Mouse (Mus musculus) spleen, embryonic (tissue): ENCODE data around the gene Lnpk.

Source experiments
- CTCF ChIA-PET: fragments of 350-600 bp; sonication (Branson Sonifier 250); formaldehyde crosslinking; loops from one replicate; lab custom pipeline; 2022; lab: Charles Lee

Lnpk gene

DNA sequence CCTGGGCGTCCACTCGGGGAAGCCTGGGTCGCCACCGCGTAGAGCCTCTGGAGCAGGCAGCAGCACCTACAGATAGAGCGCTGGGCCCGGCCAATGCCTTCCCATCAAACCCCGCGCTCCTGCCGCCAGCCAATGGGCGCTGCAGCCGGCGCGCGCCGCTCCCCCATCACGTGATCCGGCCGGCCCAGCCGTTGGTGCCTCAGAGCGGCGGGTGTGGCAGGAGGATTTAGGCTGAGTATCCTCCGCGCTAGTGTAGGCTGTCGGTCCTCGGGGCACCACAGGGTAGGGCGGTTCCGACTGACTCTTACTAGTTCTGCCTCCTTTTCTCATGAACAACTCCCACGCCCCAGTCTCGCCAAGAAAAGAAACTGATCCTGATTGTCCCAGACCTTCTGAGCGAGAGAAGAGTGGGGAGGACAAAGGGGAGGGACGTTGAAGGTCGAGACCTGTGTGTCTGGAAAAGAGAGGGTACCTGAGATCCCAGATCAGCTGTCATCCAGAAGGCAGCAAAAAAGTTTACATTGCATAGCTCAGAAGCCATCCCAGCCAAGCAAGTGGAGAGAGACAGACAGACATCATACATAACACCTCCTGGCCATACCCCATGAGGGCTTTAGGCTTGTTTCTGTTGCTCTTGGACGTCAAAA is at the start of gene Lnpk:
TSS of gene Lnpk (minus strand) at position 593 of the 647 bp plus-strand sequence.
- CTCF ChIA-PET = no interaction called here

DNA sequence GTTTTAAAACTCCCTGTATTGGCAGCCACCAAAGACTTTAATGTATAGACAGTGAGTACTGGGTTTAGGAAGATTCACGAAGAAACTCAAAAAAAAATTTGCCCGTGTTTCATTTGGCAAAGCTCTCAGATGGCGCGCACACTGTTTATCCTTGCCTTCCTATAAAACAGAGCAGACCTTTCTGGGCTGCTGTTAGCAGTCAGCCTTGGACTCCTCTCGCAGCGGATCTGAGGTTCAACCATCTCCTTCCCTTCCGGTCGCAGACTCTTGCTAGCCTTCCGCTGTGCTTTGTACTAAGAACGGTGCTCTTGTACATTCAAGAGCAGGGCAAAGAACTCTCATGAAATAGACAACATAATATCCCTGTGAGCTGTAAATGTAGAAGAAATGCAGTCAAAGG is 41.1 kb upstream of the Lnpk start:
- CTCF ChIA-PET = interaction anchor here (0.7 kb wide), 1 partner anchor 20 kb away, joined by 3 read pairs; no protein-coding TSS in a partner anchor

DNA sequence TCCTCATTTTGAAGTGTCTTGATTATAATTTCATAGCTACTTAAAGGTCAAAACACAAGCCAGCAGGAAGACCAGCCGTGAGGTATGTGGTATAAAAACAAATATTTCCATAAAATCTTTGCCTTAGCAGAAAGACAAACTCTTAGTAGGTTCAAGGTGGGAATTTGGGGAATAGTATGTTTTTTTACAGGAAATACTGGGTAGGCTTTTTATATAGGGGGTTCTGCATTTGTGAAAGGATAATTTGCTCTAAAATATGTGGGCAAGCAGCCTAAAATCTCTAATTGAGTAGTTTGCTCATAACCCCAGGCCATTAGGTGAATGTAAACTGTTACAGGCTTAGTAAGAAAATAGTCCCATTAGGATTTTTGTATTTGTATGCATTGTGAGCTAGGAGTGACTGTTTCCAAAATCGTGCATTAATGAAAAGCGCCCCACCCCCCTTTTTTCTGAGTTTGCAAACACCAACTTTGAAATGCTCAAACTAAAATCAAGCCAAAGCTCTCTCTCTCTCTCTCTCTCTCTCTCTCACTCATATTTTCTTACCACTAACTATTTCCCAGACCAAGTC is 40.5 kb upstream of the Lnpk start:
- CTCF ChIA-PET = interaction anchor here (0.7 kb wide), 1 partner anchor 21 kb away, joined by 3 read pairs; no protein-coding TSS in a partner anchor

DNA sequence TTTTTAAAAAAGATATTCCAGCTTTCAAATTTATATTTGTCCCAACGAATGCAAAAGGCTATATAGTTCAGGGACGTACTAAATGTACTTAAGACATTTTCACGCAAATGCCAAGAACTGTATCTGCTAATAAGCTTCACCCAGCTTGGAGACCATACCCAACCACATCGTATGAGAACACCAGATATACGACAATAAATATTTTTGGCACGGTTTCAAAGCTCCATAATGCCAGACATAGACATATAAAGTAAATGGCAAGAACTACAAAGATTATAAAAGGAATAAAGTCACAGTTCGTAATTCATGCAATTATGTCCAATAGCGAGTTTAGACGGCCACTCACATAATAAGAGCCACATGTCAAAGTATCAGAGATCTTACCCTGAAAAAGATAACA is 38.5 kb upstream of the Lnpk start:
- CTCF ChIA-PET = no interaction called here

DNA sequence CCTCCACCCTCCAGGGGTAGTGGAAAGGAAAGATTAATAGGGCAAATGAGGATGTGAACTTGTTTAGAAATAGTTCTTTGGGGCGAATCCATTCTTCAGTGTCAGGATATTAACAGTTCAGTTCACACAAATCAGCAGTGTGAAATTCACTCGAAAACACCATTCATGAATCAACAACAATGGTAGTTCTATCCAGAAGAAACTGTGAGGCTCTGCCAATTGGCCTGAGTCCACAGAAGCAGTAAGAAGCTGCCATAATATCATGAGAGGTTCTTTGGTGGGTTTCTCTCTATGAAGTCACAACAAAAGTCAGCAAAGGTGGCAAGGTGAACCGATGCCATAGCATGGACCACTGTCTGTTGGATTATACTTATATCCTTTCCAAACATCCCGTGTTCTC is 32.2 kb upstream of the Lnpk start:
- CTCF ChIA-PET = no interaction called here

DNA sequence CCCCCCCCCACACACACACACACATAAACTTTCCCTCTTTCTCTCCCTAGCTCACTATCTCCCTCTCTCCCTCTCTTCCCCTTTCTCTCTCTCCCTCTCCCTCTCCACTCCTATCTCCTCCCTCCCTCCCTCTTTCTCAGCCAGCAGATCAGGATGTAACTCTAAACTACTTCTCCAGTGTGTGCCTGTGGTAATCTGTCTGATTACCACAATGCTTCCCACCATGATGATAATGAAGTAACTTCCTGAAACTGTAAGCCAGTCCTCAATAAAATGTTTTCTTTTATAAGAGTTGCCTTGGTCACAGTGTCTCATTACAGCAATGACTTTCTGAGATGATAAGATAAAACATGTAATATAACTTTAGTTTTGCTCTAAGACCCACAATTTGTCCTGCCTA is 30.1 kb upstream of the Lnpk start:
- CTCF ChIA-PET = no interaction called here

DNA sequence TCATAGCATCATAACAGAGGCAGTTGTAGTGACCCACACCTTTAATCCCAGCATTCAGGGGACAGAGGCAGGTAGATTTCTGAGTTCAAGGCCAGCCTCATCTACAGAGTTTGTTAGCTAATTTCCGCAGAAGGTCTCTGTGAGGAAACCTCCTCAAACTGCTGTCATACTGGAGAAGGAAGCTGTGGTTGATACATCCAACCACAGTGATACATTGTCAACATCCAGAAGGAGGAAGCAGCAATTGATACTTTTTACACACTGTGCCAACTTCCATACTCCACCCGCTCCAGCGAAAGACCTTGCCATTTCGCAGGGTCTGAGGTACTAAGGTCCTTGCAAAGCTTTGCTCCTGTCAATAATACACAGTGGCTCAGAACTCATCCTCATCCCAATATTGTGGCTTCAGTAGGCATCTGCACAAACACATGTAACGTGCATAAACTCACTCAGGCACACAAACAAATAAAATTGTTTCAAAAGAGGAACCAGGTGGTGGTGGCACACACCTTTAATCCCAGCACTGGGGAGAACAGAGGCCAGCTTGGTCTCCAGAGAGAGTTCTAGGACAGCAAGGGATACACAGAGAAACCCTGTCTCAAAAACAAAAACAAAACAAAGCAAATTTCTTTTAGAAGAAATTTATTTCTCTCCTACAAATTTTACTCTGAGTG is 27.0 kb upstream of the Lnpk start:
- CTCF ChIA-PET = no interaction called here

DNA sequence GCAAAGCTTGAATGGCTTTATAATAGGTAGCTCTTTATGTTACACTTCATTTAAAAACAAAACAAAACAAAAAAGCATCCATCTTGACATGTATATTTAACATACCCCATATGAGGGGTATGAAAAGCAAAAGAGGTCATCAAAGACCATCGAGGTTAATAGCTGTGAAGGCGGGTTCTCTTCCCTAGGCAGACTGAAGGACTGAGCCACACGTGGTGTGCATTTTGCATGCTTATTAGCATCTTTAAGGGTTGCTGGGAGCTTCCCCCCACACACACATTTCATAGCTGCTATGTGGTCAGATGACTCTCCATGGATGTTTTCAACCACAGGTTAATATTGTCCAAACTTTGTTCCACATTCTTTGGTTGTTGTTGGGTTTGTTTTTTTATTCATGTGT is 24.8 kb upstream of the Lnpk start:
- CTCF ChIA-PET = interaction anchor here (0.7 kb wide), 1 partner anchor 423 kb away, joined by 4 read pairs; no protein-coding TSS in a partner anchor

DNA sequence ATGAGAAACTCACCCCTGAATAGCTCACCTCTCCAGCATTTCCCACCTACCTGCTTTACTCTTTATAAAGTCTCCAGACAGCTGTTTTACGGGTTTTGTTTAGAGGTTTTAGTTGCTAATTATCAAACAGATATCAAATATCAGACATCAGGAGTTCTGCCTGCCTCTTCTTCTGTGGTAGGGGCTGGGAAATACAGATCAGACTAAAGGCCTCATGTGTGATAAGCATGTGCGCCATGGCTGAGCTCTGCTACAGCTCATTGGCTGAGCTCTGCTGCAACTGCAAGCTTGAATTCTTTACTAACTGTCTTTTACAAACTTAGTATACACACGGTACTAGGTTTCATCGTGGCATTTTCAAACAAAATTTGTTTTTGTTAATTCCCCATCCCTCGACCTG is 23.2 kb upstream of the Lnpk start:
- CTCF ChIA-PET = no interaction called here

DNA sequence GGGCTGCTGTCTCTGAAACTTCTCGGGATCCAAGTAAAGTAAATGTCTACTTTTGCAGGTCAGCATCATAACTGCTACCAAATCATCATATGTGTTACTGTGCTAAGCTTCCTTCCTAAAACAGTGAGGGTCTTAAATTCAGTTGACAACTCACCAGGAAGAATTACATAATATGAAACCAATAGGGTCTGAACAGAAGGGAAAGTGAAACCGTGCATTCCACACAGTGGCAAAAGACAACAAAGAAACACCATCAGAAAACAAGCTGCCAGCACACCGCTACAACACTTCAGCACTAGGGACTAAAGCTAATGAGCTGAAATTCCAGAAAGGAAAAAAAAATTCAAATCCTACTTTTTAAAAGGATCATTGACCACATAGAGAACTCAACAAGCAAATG is 17.9 kb upstream of the Lnpk start:
- CTCF ChIA-PET = no interaction called here

DNA sequence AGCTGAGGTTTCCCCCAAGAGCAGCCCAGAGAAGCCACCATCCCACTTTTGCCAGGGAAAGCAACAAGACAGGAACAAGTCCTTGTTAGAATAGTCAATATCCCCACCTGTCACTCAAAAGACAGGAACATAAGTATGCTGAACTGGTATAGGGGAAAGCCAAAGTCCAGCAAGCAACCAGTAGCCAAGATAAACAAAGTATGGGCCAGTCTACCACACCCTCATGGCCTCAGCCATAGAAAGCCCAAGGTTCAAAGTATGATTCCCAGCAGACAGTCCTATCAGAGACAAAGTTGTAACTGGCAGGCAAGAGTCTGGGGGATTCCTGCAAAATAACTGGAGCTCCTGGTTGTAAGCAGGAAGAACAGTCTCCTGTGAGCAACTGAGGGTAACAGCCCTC is 16.9 kb upstream of the Lnpk start:
- CTCF ChIA-PET = interaction anchor here (0.6 kb wide), 1 partner anchor 718 kb away, joined by 4 read pairs; no protein-coding TSS in a partner anchor

DNA sequence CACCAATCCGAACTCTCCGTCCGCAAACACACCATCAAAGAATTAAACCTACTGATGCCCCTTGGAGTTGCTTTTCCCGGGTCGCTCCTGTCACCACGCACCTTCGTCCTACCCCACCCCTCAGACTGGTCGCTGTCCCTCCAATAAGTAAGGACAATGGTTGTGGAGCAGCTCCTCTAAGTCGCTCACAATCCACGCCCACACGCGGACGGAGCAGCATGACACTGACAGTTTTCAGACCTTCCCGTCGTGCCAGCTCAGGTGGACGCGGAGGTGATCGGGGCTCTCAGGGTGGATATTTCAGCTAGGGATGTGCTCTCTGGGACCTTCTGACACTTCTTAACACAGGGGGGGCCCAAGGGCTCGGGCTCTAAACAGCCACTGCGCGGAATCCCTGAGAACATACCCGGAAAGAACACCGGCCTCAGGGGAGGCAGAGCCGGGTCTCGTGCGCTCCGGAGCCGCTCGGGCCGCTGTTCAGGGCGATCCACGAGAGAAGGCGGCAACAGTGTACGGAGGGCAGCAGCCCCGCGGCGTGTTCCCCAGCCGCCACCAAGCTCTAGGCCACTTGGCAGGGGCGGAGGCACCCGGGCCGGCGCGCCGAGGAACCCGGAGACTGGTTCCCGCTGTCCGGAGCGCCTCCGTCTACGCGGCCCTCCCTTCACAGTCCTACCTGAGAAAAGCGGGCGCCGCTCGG is 941 bp downstream of the Lnpk start:
- CTCF ChIA-PET = no interaction called here

DNA sequence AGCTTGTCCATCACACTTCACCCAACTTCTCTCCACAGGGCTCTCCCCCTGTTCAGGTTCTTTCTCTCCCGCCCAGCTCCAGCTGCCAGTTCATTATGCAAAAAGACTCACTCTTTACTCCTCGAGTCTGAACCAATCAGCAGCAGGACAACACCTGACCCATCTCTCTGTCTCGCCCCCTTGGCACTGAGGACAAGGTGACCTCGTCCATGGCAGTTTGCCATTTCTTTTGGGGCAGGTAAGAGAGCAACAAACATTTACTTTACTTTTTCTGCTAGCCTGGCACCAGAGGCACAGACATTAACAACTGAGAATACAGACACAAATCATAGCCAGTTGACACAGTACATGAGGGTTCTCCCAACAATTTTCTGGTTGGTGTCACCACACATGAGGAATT is 8.8 kb downstream of the Lnpk start:
- CTCF ChIA-PET = no interaction called here

DNA sequence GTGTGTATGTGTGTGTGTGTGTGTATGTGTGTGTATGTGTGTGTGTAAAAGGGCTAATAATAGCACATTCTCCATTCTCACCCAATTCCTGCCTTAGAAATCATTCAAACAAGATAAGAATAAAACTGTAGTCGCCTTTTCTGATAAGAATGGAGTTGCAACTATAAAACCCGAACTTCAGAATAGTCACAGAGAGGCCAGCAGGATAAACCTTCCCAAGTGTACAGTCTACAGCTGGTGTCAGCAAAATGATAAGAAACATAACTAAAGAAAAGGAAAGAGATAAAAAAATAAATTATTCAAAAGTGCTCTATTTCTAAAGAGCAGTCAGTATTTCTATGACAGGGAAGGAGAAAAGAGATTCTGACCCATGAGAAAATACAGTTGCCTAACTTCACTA is 19.4 kb downstream of the Lnpk start:
- CTCF ChIA-PET = no interaction called here

DNA sequence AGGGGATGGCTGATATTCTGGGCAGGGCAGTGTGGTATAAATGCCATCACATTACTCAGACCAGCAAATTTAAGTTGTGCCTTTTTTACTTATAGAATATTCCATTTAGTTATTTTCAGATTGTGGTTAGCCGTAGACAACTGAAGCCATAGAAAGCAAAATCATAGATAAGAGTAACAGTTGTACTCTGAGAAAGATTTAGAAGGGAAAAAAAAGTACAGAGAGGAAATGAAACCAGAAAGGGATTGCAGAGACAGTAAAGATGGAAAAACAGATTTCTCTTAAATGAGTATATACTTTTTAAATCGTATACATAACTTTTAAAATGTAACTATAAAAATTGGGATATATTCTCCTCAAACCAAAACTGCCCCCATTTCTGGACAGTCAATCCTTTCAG is 20.1 kb downstream of the Lnpk start:
- CTCF ChIA-PET = no interaction called here

DNA sequence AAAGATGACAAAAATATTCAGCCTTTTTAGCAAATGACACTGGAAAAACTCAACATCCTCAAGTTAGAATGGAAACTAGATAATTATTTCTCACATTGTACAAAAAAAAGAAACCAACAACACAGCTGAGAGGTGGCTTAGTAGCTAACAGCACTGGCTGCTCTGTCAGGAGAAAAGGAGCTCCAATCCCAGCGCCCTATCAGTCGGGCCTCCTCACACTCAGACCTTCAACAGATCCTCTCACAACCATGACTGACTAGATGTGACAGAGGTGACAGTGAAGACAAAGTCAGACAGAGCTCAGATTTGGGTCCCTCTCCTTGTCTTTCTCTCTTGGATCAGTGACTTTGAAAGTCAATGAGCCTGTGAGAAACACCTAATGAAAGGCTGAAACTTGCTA is 21.8 kb downstream of the Lnpk start:
- CTCF ChIA-PET = no interaction called here

DNA sequence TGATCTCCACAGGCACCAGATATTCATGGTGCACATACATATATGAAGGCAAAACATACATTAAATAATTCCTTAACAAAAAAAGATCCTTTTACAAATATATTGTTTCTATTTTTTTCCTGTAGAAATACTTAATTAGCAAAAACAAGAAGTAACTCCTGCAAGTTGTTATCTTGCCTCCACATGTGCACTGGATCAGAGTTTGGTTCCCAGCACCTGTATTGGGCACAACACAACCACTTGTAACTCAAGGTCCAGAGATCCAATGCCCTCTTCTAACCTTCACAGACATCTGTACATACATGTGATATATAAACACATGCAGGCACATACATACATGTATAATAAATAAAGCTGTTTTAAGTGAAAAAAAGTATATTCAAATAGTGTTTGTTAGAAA is 27.3 kb downstream of the Lnpk start:
- CTCF ChIA-PET = no interaction called here

DNA sequence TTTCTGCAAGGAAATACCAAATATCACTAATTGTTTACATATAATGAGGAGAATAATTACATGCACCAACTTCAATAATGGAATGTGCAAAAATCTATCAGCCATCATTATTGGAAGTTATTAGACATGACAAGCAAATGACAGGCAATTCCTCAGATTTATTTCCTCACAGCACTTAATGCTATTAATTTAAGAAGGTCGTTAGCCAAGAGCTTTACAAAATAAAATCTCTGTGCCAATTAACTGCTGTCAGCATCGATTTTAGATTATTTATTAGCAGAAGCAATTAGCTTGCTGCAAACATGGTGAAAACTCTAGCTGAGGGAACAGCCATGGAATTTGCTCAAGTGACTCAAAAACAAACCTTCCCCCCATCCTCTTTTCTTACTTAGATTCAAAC is 30.9 kb downstream of the Lnpk start:
- CTCF ChIA-PET = no interaction called here

DNA sequence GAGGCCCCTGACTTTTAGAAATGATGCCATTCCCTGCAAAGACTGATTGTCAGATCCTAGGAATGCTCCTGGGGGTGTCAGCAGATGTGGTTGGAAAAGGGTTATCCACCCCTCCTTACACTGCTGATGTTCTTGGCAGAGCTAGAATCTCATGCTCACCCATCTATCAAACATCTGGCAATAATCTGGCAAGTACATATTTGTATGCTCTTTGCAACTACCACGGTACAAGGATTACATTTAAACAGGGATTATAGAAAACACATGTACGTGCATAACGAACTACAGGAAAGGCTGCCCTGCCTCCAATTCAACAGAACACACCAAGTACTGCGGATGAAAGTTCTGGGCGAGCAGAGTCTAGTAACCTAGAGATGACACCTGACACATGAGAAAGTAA is 70.9 kb downstream of the Lnpk start:
- CTCF ChIA-PET = interaction anchor here (0.7 kb wide), 1 partner anchor 76 kb away, joined by 3 read pairs; no protein-coding TSS in a partner anchor

DNA sequence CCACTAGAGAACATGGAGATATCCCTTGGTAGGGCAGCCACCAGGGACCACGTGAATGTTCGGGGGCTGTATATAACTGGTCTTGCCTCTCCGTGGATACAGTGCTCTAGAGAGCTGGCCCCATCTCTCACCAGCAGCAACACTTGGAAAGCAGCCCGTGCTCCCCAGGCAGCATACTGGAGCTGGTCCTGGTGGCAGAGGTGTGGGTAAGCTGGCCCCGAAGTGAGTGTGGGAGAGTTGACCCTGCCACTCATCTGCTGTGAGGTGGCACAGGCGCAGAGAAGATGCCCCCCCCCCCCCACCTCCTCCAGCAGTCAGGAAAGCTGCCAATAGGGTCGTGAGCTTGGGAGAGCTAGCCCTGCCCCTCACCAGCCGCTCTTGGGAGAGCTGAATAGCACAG is 72.8 kb downstream of the Lnpk start:
- CTCF ChIA-PET = no interaction called here

DNA sequence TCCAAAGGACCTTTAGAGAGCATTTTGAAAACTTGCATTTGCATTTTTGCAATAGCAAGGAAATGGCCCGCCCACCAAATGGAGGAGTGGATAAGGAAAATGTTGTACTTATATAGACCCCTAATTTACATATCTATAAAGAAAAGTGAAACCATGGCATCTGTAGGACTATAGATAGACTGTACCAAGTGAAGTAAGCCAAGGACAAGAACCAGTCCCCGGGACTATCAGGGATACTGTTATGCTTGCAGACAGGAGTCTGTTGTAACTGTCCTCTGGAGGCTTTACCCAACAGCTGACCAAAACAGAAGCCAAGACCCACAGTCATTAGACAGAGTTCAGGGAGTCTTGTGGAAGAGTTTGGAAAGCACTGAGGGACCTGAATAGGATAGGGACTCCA is 78.9 kb downstream of the Lnpk start:
- CTCF ChIA-PET = no interaction called here

DNA sequence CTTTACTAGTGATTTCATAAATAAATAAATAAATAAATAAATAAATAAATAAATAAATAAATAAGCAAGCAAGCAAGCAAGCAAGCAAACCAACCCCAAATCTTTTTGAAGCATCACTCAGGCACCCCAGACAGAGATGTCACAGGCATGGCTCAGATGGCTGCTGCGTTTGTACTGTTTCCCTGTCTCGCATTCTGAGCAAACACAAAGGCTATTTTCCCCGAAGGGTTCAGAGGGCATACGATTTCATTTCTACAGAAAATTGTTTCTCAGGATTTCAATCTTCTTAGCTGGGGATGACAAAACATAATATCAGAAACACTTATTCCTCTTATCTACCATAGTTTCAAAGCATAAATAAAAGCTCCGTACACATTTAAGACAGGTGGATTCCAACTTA is 81.4 kb downstream of the Lnpk start:
- CTCF ChIA-PET = no interaction called here
